Mouse (Mus musculus) forebrain, embryonic 16.5 days (tissue): Measurements from ENCODE around the gene Gpr158. TPM values are rescaled to one million over a fixed set of nuclear protein-coding genes. Genes with fewer than 3 reads are reported as not detected.

Experiments used
- ATAC-seq: fragments of 200-750 bp; cut with Nextera tagmentation; 2 replicates; pipeline ENCODE4 v1.8.0; 2017; ENCODE audit warnings: mild to moderate bottlenecking, moderate library complexity
- H3K27ac ChIP-seq: fragments of 300-500 bp; sonication (generic); 2 replicates; pipeline ENCODE4 v1.5.1; 2014; ENCODE audit warnings: low read length, control low read depth
- H3K27me3 ChIP-seq: fragments of 300-500 bp; sonication (generic); replicated peaks from 2 replicates; pipeline ENCODE4 v1.6.1; 2014; ENCODE audit warnings: low read length; ENCODE audit not compliant: control insufficient read depth, insufficient read depth
- H3K36me3 ChIP-seq: fragments of 300-500 bp; sonication (generic); 2 replicates; pipeline ENCODE4 v1.6.1; 2014; ENCODE audit not compliant: control insufficient read depth, insufficient read depth
- H3K4me1 ChIP-seq: fragments of 300-500 bp; sonication (generic); replicated peaks from 2 replicates; pipeline ENCODE4 v1.6.1; 2014; ENCODE audit warnings: low read length; ENCODE audit not compliant: control insufficient read depth, insufficient read depth
- H3K4me2 ChIP-seq: fragments of 300-500 bp; sonication (generic); 2 replicates; pipeline ENCODE4 v1.6.1; 2014; ENCODE audit warnings: mild to moderate bottlenecking, low read length, control low read depth
- H3K4me3 ChIP-seq: fragments of 300-500 bp; sonication (generic); replicated peaks from 2 replicates; pipeline ENCODE4 v1.5.1; 2014; ENCODE audit warnings: mild to moderate bottlenecking, low read length, control low read depth
- H3K9ac ChIP-seq: fragments of 300-500 bp; sonication (generic); replicated peaks from 2 replicates; pipeline ENCODE4 v1.6.1; 2014; ENCODE audit warnings: low read depth, low read length, control low read depth
- H3K9me3 ChIP-seq: fragments of 300-500 bp; sonication (generic); 2 replicates; pipeline ENCODE4 v1.6.1; 2016; ENCODE audit warnings: low read length; ENCODE audit not compliant: control insufficient read depth
- WGBS: fragments of 180-500 bp; shearing (Covaris S2); extraction: QIAGEN DNeasy Blood & Tissue Kit; methylation state at CpG from one replicate; pipeline ENCODE4 v1.1.7; 2014; 5-methylcytosine and 5-hydroxymethylcytosine counted together
- polyA plus RNA-seq: library from polyadenylated mRNA; unstranded; fragments of >200 nt; fragmentation: Nextera tagmentation; extraction: Ambion mirVana; gene quantifications from 2 replicates; pipeline ENCODE4 v1.2.1, GENCODE M21; 2015

Gpr158 gene
- polyA plus RNA-seq, 1 experiment from 2014 or later = 2.4 TPM

DNA sequence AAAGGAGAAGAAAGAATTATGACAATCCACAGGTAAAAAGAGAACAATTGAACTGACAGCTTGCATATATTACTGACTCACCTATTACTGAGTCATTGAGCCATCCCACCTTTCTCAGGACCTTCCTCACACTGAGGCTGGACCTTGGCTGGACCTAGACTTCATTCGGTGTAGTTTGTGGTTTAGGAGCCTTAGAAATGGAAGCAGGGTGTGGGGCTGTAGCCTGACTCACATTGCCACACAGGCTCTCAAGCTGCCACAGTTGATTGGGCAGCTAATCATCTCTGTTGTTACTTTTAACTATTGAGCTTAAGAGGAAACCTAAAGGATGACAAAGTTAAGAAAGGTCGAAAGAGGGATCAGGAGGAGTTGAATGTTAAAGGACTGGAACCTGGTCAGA lies 132.1 kb downstream of the Gpr158 start:
- WGBS = 77% methylated on average over 2 of the region's 2 CpGs
- H3K27me3 ChIP-seq = no peaks in the 10 kb centered on the region
- H3K27ac ChIP-seq = no peak overlapping the region
- no peaks in the 10 kb centered on the region for H3K36me3 ChIP-seq
- H3K4me2 ChIP-seq = no peak overlapping the region
- no peak for ATAC-seq
- no peak overlapping the region for H3K4me3 ChIP-seq
- no peaks in the 10 kb centered on the region for H3K9me3 ChIP-seq
- no peak overlapping the region for H3K9ac ChIP-seq
- no peaks in the 10 kb centered on the region for H3K4me1 ChIP-seq

DNA sequence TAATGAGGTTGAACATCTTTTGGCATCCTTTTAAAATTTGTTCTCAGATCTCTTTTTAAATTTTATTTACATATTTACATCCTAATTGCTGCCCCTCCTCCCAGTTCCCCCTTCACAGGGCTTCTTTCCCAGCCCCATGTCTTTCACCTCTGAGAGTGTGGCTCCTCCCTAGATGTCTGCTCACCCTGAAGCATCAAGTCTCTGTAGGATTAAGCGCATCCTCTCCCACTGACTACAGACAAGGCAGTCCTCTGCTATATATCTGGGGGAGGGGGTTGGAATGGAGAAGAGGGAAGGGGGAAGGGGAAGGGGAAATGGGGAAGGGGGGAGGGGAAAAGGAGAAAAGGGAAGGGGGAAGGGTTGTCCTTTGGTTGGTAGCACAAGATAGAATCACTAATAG lies 140.1 kb downstream of the Gpr158 start:
- Histone ChIP-seq H3K27me3 (no peaks in the 10 kb centered on the region), H3K4me2 (no peak overlapping the region), H3K9ac (no peak overlapping the region), H3K27ac (no peak overlapping the region), H3K36me3 (no peaks in the 10 kb centered on the region), H3K4me1 (no peaks in the 10 kb centered on the region), H3K4me3 (no peak overlapping the region), H3K9me3 (no peaks in the 10 kb centered on the region)
- 60% methylated on average over 1 of the region's 1 CpGs for WGBS
- peak; percentile 47; the same call in 1 of the 2 replicates for ATAC-seq

DNA sequence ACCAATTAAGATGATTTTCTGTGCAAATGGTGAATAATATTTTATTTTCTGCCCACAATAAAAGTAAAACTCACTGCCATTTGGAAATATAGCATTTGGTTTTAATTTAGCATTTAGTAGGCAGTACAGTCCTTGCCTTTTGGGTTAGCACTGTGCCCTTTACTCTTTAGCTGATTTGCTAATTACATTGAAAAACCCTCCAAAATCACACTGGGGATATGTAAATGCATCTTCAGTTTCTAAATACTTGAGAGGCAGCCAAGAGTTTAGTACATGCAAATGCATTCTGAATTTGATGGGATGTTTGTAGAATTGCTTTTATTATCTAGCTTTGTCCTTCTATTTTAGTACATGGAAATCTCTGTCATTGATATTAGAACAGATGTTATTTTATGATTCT lies 163.4 kb downstream of the Gpr158 start:
- no peak overlapping the region for H3K4me2 ChIP-seq
- peak; percentile 90 for ATAC-seq
- H3K9ac ChIP-seq = no peak overlapping the region
- no peaks in the 10 kb centered on the region for H3K9me3 ChIP-seq
- H3K4me1 ChIP-seq = no peaks in the 10 kb centered on the region
- no peak overlapping the region for H3K4me3 ChIP-seq
- H3K27me3 ChIP-seq = no peaks in the 10 kb centered on the region
- H3K36me3 ChIP-seq = no peaks in the 10 kb centered on the region
- no peak overlapping the region for H3K27ac ChIP-seq

DNA sequence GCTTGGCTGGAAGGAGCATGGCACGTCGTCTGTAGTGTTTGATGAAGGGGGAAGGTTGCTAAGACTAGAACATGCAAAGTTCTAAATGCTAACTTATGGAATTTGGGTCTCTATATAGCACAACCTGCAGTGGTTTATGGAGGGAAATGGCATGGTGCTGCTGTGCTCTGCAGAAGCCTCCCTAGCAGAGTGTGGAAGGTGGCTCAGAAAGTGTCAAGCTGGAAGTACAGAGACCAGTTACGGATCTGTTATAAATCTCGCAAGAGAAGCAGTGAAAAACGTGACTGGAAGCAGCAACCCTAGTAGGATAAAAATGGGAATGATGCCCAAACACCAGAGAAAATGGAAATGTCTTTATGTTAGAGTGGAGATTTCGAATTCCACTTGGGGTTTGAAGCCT lies 251.8 kb downstream of the Gpr158 start:
- no peak overlapping the region for H3K27ac ChIP-seq
- H3K27me3 ChIP-seq = no peaks in the 10 kb centered on the region
- no peak overlapping the region for H3K4me3 ChIP-seq
- no peak overlapping the region for H3K4me2 ChIP-seq
- no peaks in the 10 kb centered on the region for H3K36me3 ChIP-seq
- no peaks in the 10 kb centered on the region for H3K4me1 ChIP-seq
- H3K9me3 ChIP-seq = no peaks in the 10 kb centered on the region
- H3K9ac ChIP-seq = no peak overlapping the region
- 79% methylated on average over 6 of the region's 6 CpGs for WGBS
- no peak for ATAC-seq

DNA sequence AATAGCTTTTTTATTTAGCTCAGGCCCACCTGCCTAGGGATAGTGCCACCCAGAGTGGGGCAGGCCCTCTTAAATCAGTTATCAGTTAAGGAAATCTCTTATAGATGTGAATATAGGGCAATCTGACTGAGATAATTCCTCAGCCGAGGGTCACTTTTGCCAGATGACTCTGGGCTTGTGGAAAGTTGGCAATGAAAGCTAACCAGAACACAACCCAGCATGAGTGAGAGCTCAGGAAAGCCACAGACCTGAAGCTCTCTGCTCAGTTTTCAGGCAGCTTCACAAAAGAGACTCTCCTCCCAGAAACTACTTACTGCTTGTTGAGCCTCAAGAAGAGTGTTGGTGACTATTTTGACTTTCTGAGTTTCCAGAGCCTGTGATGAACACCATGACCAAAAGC lies 264.8 kb downstream of the Gpr158 start:
- Histone ChIP-seq H3K36me3 (no peaks in the 10 kb centered on the region), H3K9ac (no peak overlapping the region), H3K27ac (no peak overlapping the region), H3K27me3 (no peaks in the 10 kb centered on the region), H3K4me2 (no peak overlapping the region), H3K4me3 (no peak overlapping the region), H3K9me3 (no peaks in the 10 kb centered on the region), H3K4me1 (no peaks in the 10 kb centered on the region)
- WGBS = 83% methylated on average over 1 of the region's 1 CpGs
- no peak for ATAC-seq

DNA sequence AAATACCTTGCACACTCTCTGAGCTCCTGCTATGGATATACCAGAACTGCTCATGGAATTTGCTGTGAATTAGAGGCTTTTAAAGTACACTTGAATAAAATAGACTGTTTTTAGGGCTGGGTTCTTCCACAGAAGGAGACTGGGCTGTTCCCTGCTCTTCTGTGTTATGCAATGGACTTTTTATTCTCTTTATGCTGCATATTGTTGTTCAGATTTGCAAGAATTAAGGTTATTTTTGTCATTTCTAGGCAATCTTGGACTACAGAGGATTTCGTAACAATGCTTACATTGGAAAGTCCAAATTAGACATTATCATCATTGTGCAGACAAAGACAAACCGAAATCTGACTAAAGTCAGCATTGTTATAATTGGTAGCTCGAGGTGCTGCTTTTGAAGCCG lies 298.4 kb downstream of the Gpr158 start:
- H3K4me1 ChIP-seq = no peaks in the 10 kb centered on the region
- no peak overlapping the region for H3K4me3 ChIP-seq
- 78% methylated on average over 4 of the region's 4 CpGs for WGBS
- H3K27me3 ChIP-seq = no peaks in the 10 kb centered on the region
- ATAC-seq = no peak
- H3K27ac ChIP-seq = no peak overlapping the region
- H3K9me3 ChIP-seq = no peaks in the 10 kb centered on the region
- no peaks in the 10 kb centered on the region for H3K36me3 ChIP-seq
- no peak overlapping the region for H3K4me2 ChIP-seq
- no peak overlapping the region for H3K9ac ChIP-seq

DNA sequence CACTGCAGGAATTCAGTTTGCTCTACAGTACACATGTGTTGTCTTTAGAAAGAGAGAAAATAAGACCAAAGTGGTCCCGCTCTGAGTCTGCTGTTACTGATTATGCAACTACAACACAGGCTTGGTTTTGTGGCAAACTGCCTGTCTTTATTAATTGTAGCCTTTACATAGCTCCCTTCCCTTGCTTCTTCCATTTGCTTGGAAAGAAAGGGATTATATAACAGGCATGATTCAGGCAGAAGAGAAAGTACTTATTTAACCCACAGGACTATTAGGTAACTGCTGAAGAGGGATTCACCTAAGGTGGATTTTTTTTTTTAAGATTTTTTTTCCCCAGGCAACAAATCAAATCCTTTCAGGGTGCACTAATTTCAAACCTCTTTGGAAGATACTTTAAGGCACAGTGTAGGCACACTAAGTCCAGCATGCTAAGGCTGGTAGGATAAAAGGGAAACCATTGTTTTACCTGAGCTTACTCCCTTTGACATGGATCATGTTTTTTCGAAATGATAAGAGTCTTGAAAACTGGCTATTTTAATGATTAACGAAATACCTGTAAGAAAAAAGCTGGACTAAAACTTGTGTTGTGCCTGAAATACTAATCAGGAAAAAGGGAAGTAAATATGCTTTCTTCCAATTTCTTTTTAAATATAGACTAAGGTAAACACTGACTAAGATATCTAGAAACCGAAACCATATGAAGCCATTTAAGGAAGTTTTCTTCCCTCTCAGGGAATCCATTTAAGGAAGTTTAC lies 308.9 kb downstream of the Gpr158 start:
- no peaks in the 10 kb centered on the region for H3K9me3 ChIP-seq
- no peak overlapping the region for H3K4me2 ChIP-seq
- H3K4me1 ChIP-seq = no peaks in the 10 kb centered on the region
- no peak overlapping the region for H3K4me3 ChIP-seq
- H3K9ac ChIP-seq = no peak overlapping the region
- no peaks in the 10 kb centered on the region for H3K36me3 ChIP-seq
- WGBS = 89% methylated on average over 4 of the region's 4 CpGs
- no peak overlapping the region for H3K27ac ChIP-seq
- no peak for ATAC-seq
- H3K27me3 ChIP-seq = no peaks in the 10 kb centered on the region

DNA sequence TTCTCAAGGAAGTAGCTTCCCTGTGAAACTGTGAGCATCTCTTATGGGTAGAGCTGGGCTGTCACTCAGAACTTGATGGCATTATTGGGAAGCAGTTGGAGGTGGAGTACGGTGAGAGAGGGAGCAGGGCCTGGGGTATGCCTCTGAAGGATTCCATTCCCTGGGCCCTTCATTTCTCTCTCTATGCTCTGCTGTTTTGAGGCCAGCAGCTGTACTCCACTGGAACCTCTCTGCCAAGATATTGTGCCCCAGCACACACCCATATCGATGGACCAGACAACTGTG lies 309.4 kb downstream of the Gpr158 start:
- no peaks in the 10 kb centered on the region for H3K27me3 ChIP-seq
- no peaks in the 10 kb centered on the region for H3K4me1 ChIP-seq
- no peak for ATAC-seq
- no peak overlapping the region for H3K4me2 ChIP-seq
- WGBS = 76% methylated on average over 2 of the region's 2 CpGs
- no peak overlapping the region for H3K27ac ChIP-seq
- no peak overlapping the region for H3K4me3 ChIP-seq
- no peaks in the 10 kb centered on the region for H3K9me3 ChIP-seq
- H3K36me3 ChIP-seq = no peaks in the 10 kb centered on the region
- H3K9ac ChIP-seq = no peak overlapping the region

DNA sequence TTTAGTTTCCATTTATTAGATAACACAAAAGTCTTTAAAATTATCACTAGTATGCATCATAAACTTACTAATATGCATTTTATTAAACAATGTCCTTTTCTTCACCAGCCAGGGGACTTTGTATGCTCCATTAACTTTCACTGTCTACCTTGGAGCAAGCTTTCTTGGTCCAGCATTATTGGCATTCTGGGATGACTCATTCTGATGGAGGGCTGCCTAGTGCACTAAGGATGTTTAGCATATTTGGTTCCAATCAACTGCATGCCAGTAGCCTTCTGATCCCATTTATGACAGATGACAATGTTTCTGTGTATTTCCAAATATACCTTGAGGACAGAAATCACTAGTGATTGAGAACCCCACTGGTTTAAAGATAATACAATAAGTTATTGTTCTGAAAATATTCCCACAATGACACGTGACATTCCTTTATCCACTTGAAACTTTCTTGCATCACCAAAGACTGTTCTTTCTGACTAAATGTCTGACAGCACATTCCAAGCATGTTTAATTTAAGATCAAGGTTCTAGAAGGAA lies 313.5 kb downstream of the Gpr158 start:
- Histone ChIP-seq H3K4me2 (no peak overlapping the region), H3K27ac (no peak overlapping the region), H3K36me3 (no peaks in the 10 kb centered on the region), H3K9me3 (no peaks in the 10 kb centered on the region), H3K4me3 (no peak overlapping the region), H3K4me1 (no peaks in the 10 kb centered on the region), H3K9ac (no peak overlapping the region), H3K27me3 (no peaks in the 10 kb centered on the region)
- ATAC-seq = no peak
- 82% methylated on average over 1 of the region's 1 CpGs for WGBS

DNA sequence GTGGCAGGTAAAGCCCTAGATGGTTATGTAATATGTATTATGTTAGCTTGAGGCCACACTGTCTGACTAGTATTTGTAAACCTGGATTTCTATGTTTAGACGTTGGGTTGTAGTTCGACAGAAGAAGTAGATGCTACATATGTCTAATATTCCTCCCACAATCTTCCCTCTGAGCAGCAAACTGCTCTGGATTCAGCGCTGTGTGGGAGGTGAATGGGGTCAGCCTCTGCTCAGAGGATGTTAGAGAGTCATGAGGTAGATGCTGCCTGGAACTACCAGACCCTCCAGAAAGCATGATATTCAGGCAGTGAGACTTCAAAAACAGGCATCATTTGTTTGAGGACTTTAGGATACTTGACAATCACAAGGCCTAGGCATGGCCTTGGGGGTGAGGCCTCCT lies 317.4 kb downstream of the Gpr158 start:
- H3K27me3 ChIP-seq = no peaks in the 10 kb centered on the region
- no peak overlapping the region for H3K27ac ChIP-seq
- no peak for ATAC-seq
- H3K4me1 ChIP-seq = no peaks in the 10 kb centered on the region
- H3K9ac ChIP-seq = no peak overlapping the region
- WGBS = 86% methylated on average over 3 of the region's 3 CpGs
- H3K4me2 ChIP-seq = no peak overlapping the region
- no peaks in the 10 kb centered on the region for H3K36me3 ChIP-seq
- H3K4me3 ChIP-seq = no peak overlapping the region
- no peaks in the 10 kb centered on the region for H3K9me3 ChIP-seq
